Mouse (Mus musculus): Measurements from ENCODE around the gene Rnf146. TPM values are rescaled to one million over a fixed set of nuclear protein-coding genes. Genes with fewer than 3 reads are reported as not detected.
"Not testable (repeated sequence)": the region's sequence is repeated elsewhere in the genome, so short reads cannot be mapped to it uniquely, and the experiment has no call there.

Gene Rnf146
- 100 to 1,000 TPM; 100 to 111 TPM for total RNA-seq (2021)
- long read RNA-seq, full-length matches to known transcripts, result 14 of 25 reads
- long read RNA-seq, partial matches to known transcripts, result 8 of 25 reads
- long read RNA-seq, other reads (novel, unspliced or antisense), result 3 of 25 reads

DNA sequence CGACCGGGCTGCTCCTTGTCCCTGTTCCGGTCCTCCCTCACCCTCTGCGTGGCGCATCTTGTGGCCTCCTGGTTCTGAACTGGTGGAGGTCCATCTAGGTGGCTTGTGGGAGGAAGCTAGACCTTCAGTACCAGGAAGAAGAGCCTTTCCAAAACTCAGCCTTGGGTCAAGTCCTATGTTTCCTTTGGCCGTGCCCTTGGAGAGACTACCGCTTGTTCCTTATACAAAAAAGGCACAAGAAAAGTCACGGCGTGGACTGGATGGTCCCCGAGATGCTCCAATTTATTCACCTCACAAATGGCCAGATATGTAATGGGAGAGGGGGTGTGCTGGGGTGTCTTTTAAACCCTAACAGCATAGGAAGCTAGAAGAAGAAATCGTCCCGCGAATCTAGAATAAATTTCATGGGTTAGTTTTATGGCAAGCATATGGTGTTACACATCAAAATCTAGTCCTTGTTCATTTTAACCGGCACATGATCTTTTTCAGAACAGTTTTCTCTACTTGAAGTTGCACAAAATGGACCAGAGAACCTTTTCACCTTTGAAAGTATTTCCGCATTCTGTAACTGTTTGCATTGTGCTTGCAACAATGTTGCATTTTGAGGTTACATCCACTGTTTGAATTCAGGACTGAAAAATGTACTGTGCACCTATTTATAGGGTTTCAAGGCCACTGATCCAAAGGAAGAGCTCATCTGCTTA lies at the start of gene Rnf146:
Rnf146 (minus strand) TSS at position 246 of the 704 bp plus-strand sequence.
- DNase-seq (ENCODE audit: low spot score in 2 of 2), result no peak

DNA sequence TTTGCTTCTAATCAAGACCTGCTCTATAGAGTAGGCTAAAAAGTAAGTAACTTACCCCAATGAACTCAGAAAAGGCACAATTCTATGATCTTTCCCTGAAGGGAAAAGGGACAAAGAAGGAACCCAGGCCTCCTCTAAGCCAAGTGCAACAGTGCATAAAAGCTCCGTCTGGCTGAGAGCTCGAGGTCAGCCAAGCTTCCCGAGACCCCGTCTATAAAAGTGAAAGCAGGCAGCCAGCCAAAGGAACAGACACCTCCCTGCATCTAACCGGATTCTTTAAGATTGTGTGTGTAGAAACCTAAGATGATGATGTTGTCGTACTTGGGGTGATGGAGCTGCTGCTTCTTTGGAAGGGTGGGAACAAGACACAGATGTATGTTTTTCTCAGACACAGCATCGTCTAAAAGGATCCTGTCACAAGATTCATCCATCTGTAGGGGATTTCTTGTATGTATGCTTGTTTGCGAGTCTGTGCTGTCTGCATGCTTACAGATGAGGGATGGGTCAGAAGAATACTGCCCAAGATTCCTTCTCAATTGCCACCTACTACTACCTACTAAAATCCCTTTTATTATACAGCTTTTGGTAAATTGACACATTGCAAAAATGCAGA lies 40.5 kb upstream of the Rnf146 start:
- no peak for DNase-seq (ENCODE audit: low spot score in 2 of 2)

DNA sequence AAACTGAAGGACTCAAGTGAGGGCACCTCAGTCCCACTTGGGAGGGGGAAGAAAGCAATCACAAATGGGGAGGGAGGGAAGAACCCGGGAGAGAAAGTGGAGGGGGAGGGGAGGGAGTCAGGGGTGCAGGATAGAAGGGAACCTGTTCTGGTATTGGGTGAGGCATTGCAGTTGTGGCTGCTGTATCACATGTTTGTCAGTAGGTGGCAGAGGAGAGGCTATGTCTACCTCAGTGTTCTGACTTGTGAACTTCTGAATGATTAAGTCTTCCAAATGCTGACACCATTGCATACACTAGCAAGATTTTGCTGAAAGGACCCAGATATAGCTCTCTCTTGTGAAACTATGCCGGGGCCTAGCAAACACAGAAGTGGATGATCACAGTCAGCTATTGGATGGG lies 32.6 kb upstream of the Rnf146 start:
- not testable (repeated sequence) for DNase-seq (ENCODE audit: low spot score in 2 of 2)

DNA sequence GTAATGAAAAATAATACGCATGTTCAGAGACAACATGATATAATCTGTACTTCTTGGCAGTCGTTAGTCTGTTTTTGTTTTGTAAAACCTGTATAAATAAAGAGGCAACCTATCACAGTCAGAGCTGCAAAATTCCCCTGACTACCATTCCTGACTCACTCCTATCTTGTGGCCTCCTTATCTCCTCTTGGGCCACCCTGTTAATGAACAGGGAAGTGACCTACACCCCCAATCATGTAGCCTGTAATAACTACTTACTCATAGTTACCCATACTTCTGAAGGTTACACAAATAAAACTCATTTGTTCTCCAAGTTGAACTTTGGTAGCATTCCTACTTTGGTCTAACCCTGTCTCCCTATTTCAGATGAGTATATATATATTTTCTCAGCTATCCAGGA lies 19.3 kb upstream of the Rnf146 start:
- no peak for DNase-seq (ENCODE audit: low spot score in 2 of 2)

DNA sequence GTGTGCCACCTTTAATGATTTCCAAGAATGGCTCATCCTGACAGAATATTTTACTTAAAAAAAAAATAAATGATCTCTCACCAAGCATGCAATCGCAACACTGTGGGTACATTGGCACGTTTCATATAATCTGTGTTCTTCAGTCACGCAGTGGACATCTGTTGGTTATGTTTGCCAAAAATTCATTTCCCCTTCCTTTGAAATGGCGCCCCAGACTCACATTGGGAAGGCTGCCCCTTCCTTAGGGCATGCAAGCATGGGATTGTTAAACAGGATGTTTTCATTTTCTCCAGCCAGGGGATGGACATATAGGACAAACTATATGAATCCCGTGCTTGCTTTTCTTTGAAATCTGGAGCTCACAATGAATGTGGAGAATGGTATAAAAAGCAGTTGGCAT lies 11.8 kb upstream of the Rnf146 start:
- peak in 1 of 2 experiments; percentile 42 for DNase-seq (ENCODE audit: low spot score in 2 of 2)

DNA sequence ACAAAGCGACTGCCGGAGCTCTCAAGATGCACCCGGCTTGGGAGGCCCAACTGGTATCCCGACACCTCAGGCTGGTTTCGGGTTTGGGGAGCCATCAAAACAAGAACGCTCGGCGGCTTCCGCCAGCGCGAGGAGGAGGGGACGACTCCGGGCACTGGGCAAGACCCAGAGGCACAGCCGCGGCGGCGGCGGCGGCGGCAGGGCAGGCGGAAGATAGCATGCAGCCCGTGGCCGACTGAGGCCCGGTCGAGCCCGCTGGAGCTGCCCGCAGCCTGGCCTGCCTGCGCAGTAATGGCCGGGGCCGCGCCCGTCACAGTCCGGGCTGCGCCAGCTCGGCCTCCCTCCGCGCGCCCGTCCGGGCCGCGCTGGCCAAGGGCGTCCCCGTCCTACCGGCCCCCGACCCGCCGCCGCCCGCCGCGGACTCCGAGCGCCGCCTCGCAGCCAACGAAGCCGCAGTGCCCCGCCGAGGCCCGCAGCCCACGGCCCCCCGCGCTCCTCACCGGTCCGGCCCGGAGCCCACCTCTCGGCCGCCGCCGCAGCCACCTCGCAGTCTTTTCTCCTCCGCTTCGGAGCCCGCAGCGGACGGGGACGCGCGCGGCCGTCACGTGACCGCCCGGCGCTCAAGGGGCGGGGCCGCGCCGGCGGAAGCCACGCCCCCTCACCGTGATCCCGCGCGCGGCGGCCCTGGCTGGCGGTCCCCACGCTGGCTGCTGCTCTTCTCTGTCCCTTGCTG lies 612 bp downstream of the Rnf146 start:
- DNase-seq (ENCODE audit: low spot score in 2 of 2), result peak; percentile 78 to 90

DNA sequence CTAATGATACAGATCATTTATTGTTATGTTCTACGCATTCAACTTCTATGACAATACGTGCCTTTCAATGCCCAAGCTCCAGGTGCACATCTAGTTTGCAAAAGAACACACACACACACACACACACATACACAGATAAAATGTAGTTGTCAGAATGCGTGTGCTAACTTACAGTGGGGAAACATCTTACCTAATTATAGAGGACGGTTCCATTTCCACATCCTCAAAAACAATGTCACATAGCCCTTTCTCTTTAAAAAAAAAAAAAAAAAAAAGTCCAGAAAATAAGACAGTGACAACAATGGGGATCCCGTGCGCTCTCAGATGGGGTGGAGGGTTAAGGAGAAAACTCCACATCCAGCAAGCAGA lies 1.2 kb downstream of the Rnf146 start:
- DNase-seq (ENCODE audit: low spot score in 2 of 2), result no peak

DNA sequence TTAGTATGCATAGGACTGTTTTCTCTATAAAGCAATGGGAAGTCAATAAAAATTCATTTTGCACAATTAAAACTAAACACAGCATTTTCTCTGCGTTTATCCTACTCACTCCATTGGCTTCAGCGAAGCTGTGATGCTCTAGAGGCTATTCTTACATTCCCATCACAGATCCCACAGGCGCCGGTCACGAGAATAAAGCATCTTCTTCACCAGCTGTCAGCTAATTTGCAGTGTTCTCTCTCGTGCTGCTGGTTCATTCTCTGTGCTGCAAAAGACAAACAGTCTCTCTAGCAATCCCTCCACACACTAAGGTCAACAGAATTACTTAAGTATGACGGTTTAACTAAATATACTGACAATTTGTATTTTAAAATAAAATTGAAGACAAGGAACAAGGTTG lies 8.1 kb downstream of the Rnf146 start:
- DNase-seq (ENCODE audit: low spot score in 2 of 2), result peak; percentile 48 to 74

DNA sequence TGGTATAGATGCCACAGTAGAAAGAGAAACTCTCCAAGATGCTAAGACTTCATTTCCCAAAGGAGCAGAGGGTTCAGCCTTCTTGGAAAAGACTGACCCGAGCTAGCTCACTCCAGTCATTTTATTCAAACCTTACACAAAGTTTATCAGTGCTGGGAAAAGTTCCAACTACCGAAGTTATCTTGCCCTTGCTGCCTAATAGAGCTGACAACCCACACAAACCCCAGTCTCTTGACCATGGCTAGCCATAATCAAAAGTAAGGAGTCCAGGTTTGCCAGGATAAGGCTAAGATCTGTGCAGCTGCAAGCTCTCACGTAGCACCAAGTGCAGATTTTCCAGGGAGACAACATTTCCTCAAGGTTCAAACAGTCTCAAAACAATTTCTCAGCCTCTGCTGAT lies 9.7 kb downstream of the Rnf146 start:
- no peak for DNase-seq (ENCODE audit: low spot score in 2 of 2)

DNA sequence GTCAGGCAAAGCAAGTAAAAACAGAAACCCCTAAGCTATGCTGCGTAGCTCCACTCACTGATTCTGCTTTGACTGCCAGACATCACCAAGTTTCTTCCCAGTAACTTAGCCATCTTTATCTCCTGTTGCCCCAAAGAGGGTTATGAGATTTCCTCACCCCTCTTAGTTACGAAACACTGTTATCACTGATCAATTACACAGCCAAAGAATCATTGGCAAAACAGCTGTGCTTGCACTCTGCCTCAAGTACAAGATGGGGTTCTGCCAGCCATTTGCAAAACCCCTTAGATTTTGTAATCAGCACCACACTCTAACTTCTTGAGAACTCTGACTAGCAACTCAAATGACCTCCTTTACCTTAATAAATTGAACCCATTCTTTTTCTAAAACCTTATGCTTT lies 10.8 kb downstream of the Rnf146 start:
- no peak for DNase-seq (ENCODE audit: low spot score in 2 of 2)

DNA sequence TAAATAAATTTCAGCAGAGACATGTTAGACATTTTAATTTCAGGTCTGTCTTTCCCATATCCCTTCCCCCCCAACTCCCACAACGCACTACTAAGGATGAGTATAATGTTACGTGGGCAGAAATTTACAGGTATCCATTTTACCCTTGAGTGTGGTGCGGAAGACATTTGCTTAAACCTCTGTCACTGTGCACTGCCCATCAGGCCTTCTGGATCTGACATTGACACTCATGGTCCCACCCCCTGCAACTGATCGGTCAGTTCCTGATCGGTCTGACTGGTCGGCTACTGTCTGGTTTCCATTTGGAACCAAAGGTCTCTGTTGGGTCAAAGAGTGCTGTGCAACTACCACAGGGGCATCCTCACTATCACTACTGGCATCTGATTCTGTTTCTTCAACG lies 15.6 kb downstream of the Rnf146 start:
- no peak for DNase-seq (ENCODE audit: low spot score in 2 of 2)

DNA sequence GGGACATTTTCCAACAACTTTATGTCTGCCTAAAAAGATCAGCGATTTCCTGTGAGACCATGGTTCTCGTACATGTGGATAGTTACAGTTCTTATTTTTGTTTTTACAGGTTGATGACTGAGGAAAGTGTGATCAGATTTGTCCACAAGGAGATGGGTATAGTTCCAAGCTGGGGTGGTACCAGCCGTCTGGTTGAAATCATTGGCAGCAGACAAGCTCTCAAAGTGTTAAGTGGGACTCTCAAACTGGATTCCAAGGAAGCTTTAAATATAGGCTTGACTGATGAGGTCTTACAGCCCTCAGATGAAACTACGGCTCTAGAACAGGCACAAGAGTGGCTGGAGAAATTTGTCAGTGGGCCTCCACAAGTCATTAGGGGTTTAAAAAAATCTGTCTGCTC lies 18.0 kb downstream of the Rnf146 start:
- DNase-seq (ENCODE audit: low spot score in 2 of 2), result no peak

DNA sequence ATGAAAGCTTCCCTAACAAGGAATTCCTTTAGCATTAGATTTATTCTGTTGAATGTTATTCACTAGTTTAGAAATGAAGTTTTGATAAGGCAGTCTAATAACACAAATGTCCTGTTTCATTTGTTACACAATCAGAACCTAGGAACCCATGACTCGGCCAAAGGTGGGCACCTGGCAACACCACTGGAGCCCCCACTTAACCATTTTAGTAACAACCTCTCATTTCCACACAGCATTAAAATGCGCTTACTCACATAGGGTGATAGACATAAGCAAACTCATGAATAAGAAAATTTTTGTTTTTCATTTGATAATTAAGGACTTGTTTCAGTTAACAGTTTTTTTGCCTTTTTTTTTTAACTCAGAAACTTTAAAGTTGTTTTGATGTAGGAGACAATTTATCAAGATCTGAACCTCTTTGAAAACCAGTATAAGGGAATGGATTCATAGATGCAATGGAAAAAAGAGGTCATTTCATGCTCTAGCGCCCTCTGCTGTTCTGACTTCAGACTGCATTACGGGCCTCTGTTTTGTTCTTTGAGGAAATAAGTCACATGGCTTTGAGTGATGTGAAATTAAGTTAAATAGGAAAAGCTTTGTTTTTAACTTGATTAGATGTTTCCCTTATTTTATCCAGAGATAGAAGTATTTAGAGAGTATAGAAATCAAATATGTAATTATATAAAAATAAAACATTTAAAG lies 23.7 kb downstream of the Rnf146 start:
- DNase-seq (ENCODE audit: low spot score in 2 of 2), result peak; percentile 38 to 87

DNA sequence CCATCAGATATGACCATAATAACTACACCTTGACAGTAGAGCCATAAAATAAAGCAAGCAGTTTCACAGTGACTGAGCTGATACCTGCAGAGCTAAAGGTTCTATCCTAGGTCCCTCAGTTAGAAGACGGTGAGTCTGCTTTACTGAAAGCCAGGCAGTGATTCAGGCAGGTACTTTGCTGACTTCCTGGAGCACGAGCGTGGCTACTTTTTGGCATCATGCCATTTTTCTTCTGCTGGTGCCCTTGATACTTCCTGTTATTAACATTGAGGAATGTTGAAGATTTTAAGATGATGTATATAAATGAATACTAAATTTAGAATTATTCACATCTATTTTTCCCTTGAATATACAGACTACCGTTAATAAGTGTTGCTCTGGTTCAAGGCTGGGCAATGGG lies 28.4 kb downstream of the Rnf146 start:
- no peak for DNase-seq (ENCODE audit: low spot score in 2 of 2)

DNA sequence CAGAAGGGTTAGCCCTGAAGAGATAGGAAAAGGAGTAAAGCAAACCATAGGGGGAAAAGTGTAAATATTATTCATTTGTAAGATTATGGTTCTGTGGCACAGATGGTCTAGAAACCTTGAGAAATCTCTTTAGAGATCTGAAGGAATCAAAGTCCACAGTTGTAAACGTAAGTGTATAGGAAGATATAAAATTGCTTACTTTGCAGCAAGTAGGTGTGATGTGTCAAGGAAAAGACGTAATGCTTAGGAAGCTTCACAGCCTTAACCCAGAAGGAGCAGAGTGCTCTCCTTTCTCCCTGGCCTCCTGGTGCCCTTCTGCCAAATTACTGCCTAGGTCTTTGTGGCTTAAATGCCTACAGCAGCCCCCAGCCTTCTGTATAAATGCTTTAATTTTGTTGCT lies 37.4 kb downstream of the Rnf146 start:
- DNase-seq (ENCODE audit: low spot score in 2 of 2), result no peak

DNA sequence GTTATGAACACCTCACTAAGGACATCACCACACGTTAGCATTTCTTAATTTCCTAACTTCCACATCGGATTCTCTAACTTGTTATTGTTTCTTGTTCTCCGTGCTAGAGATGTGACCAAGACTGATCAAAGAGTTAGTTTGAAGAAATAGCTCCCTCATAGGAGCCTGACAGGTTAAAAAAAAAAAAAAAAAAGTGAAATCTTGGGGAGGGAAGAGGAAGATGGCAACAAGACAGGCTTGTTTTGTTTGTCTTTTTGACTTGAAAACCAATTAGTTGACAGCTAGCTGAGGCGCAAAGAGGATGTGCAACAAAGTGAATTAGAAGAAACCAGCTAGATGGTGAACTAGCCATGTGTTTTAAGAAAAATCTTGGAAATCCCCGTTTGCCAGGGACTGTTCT lies 48.3 kb downstream of the Rnf146 start:
- no peak for DNase-seq (ENCODE audit: low spot score in 2 of 2)

DNA sequence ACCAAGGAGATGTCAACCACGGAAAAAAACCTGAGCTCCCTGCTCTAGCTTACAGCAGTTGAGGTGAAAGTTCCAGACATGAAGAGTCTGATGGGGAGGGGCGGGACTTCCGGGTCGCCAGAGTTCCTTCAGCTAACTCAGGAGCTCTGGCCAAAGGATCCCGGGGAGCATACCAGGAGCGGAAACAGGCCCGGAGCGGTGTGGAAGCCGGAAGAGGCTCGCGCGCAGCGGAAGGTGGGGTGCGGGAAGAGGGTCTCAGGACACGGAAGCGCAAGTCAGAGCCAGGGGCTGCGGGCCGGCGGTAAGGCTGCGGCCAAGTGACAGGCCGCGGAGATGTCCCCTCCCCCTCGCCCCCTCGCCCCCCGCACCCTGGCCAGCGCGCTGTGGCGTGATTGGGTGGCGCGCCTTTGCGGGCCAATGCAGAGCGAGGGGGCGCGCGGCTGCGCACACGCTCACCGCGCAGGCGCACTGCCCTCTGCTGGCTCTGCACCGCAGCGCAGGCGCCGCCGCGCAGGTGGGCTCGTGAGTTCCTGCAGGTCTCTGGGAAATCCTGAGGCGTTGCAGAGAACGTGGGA lies 49.1 kb downstream of the Rnf146 start, which contains the start of gene Echdc1:
Echdc1 (plus strand) TSS at position 103 of the 575 bp plus-strand sequence.
- DNase-seq (ENCODE audit: low spot score in 2 of 2), result peak; percentile 72 to 88

DNA sequence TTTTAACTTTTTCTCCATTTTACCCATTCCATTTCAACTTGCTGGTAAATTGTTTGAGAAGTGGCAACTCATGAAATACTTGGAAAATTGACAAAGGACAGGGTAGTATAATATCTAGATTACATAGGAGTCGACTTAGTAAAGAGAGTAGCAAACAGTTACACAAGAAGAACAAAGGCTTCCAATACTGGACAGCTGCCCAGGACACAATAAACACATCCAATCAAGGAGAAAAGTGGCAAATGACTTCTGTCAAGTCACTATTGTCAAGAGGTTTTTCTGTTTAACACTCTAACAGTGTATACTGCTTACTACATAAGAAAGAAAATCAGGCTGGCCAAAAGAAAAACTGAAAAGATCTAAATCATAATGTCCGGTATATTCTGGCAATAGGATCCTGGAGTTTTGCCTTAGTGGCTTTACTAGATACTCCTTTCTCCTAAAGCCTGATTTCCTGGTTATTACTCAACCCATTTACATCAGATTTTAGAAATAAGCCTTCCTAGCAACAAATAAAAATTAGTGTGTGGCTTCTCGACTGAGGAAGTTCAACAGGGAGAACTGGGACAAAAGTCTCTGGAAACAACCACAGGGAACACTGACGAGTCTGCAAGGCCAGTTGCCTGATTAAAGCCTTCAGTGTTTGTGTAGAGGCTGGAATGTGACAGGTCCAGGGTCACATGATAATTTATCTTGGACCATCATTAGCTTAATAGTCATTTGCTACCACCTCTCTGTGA lies 50.6 kb downstream of the Rnf146 start:
- DNase-seq (ENCODE audit: low spot score in 2 of 2), result no peak

DNA sequence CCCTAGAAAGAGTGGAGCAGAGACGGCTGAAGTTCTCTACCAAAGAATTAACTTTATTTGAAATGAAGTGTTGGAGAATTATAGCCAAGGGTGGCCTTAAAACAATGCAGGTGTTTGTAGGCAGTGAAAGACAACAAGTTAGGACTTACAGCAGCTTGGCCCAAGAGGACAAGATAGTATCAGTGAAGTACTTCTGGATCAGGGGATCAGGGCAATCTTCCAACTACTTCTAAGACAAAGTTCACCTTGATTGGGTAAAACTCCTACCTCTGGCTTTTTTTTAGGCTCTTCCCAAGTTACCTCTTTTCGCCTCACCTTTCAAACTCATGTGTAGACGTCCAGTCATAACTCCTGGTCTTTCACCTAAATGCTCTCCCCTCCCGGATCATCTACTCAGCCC lies 60.0 kb downstream of the Rnf146 start:
- DNase-seq (ENCODE audit: low spot score in 2 of 2), result no peak
